Mouse (Mus musculus): ENCODE measurements around the gene Mfsd1. TPM values are rescaled to one million over a fixed set of nuclear protein-coding genes. Genes with fewer than 3 reads are reported as not detected.

Gene Mfsd1
- polyA plus RNA-seq, 1 experiment from 2014 or later = 60.9 TPM

Other genes with a start within 250 kb of the Mfsd1 start
- gene Mlf1, start 208.6 kb upstream of the Mfsd1 start, polyA plus RNA-seq (2014; fragmentation: Nextera tagmentation; extraction: Ambion mirVana) = 33.1 and 55.0 TPM in 2 replicates
- not detected in 2 replicates for gene Gm17402, start 207.6 kb upstream of the Mfsd1 start, polyA plus RNA-seq (2014; fragmentation: Nextera tagmentation; extraction: Ambion mirVana)
- gene Gfm1, start 152.6 kb upstream of the Mfsd1 start, polyA plus RNA-seq (2014; fragmentation: Nextera tagmentation; extraction: Ambion mirVana) = 47.2 and 53.5 TPM in 2 replicates
- 105 and 107 TPM in 2 replicates for gene Lxn, start 118.8 kb upstream of the Mfsd1 start, polyA plus RNA-seq (2014; fragmentation: Nextera tagmentation; extraction: Ambion mirVana)
- 4.0 and 5.6 TPM in 2 replicates for gene Rarres1, start 67.2 kb upstream of the Mfsd1 start, polyA plus RNA-seq (2014; fragmentation: Nextera tagmentation; extraction: Ambion mirVana)

All from embryonic facial prominence, embryonic 14.5 days (tissue).